Mouse (Mus musculus): ENCODE data around the gene Mpz.

DNA sequence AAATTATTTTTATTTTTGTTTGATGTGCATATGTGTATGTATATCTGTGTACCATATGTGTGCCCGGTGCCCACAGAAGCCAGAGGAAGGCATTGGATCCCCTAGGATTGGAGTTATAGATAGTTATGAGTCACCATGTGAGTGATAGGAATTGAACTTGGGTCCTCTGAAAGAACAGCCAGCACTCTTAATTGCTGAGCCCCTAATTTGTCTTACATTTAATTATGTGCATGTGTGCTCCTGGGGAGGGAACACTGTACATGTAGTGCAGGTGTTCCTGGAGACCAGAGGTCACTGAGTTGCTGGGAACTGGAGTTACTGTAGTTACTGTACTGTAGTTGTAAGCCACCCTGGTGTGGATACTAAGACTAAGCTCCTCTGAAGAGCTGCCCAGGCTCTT, 50.3 kb downstream of the Mpz start:
- TF ChIP-seq POLR2A (IDR thresholded peaks at IDR 0.05; ENCODE audit: borderline replicate concordance, extremely low read depth, low read depth, low read length) (no peak), CTCF (IDR thresholded peaks at IDR 0.05; ENCODE audit: insufficient read depth, low read length) (no peak)
